Mouse (Mus musculus): ENCODE measurements around the gene Lrrc7. TPM values are rescaled to one million over a fixed set of nuclear protein-coding genes. Genes with fewer than 3 reads are reported as not detected.

The Lrrc7 gene
- polyA plus RNA-seq, 1 experiment from 2014 or later, result 0.08 TPM

DNA sequence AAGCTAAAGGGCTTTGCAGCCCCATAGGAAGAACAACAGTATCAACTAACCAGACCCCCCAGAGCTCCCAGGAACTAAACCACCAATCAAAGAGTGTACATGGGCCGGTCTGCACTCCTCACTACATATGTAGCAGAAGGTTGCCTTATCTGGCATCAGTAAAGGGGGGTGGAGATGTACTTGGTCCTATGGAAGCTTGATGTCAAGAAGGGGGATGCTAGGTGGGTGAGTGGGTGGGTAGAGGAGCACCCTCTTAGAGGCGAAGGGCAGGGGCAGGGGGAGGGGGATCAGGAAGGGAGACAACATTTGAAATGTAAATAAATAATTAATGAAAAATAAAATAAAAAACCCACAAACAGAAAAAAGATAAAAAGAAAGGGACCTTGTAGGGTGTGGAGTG lies 496.8 kb downstream of the Lrrc7 start:
- Histone ChIP-seq H3K4me2 (no peak overlapping the region), H3K36me3 (peaks cover 17% of the 10 kb centered on the region), H3K27ac (ENCODE audit: poor library complexity, severe bottlenecking) (no peak overlapping the region), H3K27me3 (replicated peaks) (no peaks in the 10 kb centered on the region), H3K9me3 (replicated peaks) (no peaks in the 10 kb centered on the region), H3K4me1 (replicated peaks) (peaks cover 8% of the 10 kb centered on the region), H3K9ac (no peak overlapping the region), H3K4me3 (no peak overlapping the region)
- WGBS, result 95% methylated on average over 2 of the region's 2 CpGs
- no peak for ATAC-seq (ENCODE audit: insufficient number of reproducible peaks, low FRiP score)

GRCm38 (mm10) chr3:158061811-158062523 lies 500.1 kb downstream of the Lrrc7 start:
- Histone ChIP-seq H3K4me2 (no peak overlapping the region), H3K9ac (no peak overlapping the region), H3K4me3 (no peak overlapping the region), H3K4me1 (replicated peaks) (no peaks in the 10 kb centered on the region), H3K27me3 (replicated peaks) (no peaks in the 10 kb centered on the region), H3K36me3 (peaks cover 42% of the 10 kb centered on the region), H3K9me3 (replicated peaks) (no peaks in the 10 kb centered on the region), H3K27ac (ENCODE audit: poor library complexity, severe bottlenecking) (no peak overlapping the region)
- WGBS, result 90% methylated on average over 5 of the region's 5 CpGs
- no peak for ATAC-seq (ENCODE audit: insufficient number of reproducible peaks, low FRiP score)

DNA sequence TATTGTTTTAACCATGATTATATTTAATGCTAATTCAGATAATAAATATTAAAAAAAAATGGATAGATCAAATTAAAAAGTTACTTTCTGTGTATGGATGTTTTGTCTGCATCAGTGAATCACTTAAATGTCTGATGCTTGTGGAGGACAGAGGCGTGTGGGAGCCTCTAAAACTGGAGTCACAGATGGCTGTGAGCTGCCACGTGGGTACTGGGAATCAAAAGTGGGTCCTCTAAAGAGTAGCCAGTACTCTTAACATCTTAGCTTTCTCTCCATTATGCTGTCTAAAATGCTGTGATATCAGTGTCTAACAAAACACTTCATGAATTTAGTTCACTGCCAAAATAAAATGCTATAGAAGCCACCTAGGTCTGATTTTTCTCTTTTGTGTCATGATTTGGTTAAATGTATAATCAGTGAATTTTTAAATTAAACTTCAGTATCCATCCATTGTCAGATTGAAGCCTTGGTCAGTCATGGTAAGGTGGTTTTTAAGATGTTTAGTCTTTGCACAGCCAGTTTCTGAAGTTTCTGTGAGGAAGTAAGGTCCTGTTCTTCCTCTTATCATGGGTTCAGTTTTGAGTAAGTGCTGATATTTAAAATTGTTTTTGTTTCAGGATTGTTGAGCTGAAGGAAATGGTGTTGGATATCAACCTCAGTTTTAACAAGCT lies 501.3 kb downstream of the Lrrc7 start:
- H3K4me2 ChIP-seq, result no peak overlapping the region
- H3K36me3 ChIP-seq, result peaks cover 52% of the 10 kb centered on the region
- H3K9ac ChIP-seq, result no peak overlapping the region
- H3K27me3 ChIP-seq (replicated peaks), result no peaks in the 10 kb centered on the region
- H3K4me1 ChIP-seq (replicated peaks), result no peaks in the 10 kb centered on the region
- no peaks in the 10 kb centered on the region for H3K9me3 ChIP-seq (replicated peaks)
- no peak overlapping the region for H3K27ac ChIP-seq (ENCODE audit: poor library complexity, severe bottlenecking)
- ATAC-seq (ENCODE audit: insufficient number of reproducible peaks, low FRiP score), result no peak
- WGBS, result 90% methylated on average over 2 of the region's 2 CpGs
- H3K4me3 ChIP-seq, result no peak overlapping the region

GRCm38 (mm10) chr3:158049508-158049907 lies 512.5 kb downstream of the Lrrc7 start:
- H3K36me3 ChIP-seq, result peaks cover 19% of the 10 kb centered on the region; the same call in 1 of the 2 replicates
- H3K9ac ChIP-seq, result no peak overlapping the region
- 94% methylated on average over 2 of the region's 2 CpGs for WGBS
- H3K27ac ChIP-seq (ENCODE audit: poor library complexity, severe bottlenecking), result no peak overlapping the region
- ATAC-seq (ENCODE audit: insufficient number of reproducible peaks, low FRiP score), result no peak
- no peaks in the 10 kb centered on the region for H3K4me1 ChIP-seq (replicated peaks)
- H3K27me3 ChIP-seq (replicated peaks), result no peaks in the 10 kb centered on the region
- no peak overlapping the region for H3K4me2 ChIP-seq
- no peak overlapping the region for H3K4me3 ChIP-seq
- H3K9me3 ChIP-seq (replicated peaks), result no peaks in the 10 kb centered on the region

- no peaks in the 10 kb centered on the region for H3K36me3 ChIP-seq
- 89% methylated on average over 2 of the region's 2 CpGs for WGBS
- H3K9ac ChIP-seq, result no peak overlapping the region
- no peaks in the 10 kb centered on the region for H3K9me3 ChIP-seq (replicated peaks)
- H3K4me1 ChIP-seq (replicated peaks), result peaks cover 3% of the 10 kb centered on the region; the same call in 1 of the 2 replicates
- no peak overlapping the region for H3K4me3 ChIP-seq
- no peak for ATAC-seq (ENCODE audit: insufficient number of reproducible peaks, low FRiP score)
- H3K27ac ChIP-seq (ENCODE audit: poor library complexity, severe bottlenecking), result no peak overlapping the region
- H3K4me2 ChIP-seq, result no peak overlapping the region
- H3K27me3 ChIP-seq (replicated peaks), result no peaks in the 10 kb centered on the region
Measured at GRCm38 (mm10) chr3:158040755-158041154, 521.3 kb downstream of the Lrrc7 start.

GRCm38 (mm10) chr3:158038106-158038505 lies 523.9 kb downstream of the Lrrc7 start:
- Histone ChIP-seq H3K27ac (ENCODE audit: poor library complexity, severe bottlenecking) (no peak overlapping the region), H3K9me3 (replicated peaks) (no peaks in the 10 kb centered on the region), H3K4me1 (replicated peaks) (peaks cover 14% of the 10 kb centered on the region; the same call in 1 of the 2 replicates), H3K36me3 (no peaks in the 10 kb centered on the region), H3K4me2 (no peak overlapping the region), H3K4me3 (no peak overlapping the region), H3K9ac (no peak overlapping the region), H3K27me3 (replicated peaks) (no peaks in the 10 kb centered on the region)
- no peak for ATAC-seq (ENCODE audit: insufficient number of reproducible peaks, low FRiP score)
- WGBS, result 80% methylated on average over 3 of the region's 3 CpGs

DNA sequence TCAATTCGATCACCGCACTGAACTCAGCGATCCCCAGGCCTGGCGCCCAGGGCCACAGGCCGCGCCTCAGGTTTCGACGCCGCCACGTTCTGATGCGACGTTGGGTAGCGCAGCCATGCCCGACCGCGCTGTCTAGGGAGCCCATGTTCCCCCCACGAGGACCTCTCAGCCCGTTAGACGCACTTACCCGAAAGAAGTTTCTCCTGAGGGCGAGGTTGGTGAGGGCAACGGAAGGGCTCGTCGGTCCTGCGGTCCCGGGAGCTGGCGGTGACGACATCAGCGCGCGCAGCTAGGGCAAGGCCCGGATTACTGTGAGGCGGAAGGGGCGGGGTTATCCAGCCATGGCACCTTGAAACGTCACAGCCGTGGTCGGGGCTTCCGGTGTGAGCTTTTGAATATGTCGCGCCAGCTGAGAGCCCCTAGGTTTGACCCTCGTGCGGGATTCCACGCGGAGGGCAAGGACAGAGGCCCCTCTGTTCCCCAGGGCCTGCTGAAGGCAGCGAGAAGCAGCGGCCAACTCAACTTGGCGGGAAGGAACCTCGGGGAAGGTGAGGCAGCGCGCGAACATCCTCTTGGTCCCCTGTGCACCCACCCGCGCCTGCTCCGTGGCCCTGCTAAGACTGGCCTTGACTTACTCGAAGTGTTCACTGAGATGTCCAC lies 525.6 kb downstream of the Lrrc7 start, which contains the start of the genes Srsf11 and Lrrc40:
Srsf11 (minus strand) TSS at position 311 of the 660 bp plus-strand sequence.
Lrrc40 (plus strand) TSS at position 334 of the 660 bp plus-strand sequence.
- peak within 1 kb of the TSS; percentile 81 for H3K4me2 ChIP-seq
- no peaks in the 10 kb centered on the region for H3K36me3 ChIP-seq
- H3K27ac ChIP-seq (ENCODE audit: poor library complexity, severe bottlenecking), result peak within 1 kb of the TSS; percentile 86
- no peaks in the 10 kb centered on the region for H3K9me3 ChIP-seq (replicated peaks)
- H3K27me3 ChIP-seq (replicated peaks), result no peaks in the 10 kb centered on the region
- peak within 1 kb of the TSS; percentile 69 for H3K4me3 ChIP-seq
- H3K9ac ChIP-seq, result peak within 1 kb of the TSS; percentile 98
- peaks cover 21% of the 10 kb centered on the region for H3K4me1 ChIP-seq (replicated peaks)
- under 1% methylated on average over 55 of the region's 55 CpGs for WGBS
- ATAC-seq (ENCODE audit: insufficient number of reproducible peaks, low FRiP score), result peak; percentile 96

GRCm38 (mm10) chr3:158035866-158036265 lies 526.2 kb downstream of the Lrrc7 start:
- H3K4me1 ChIP-seq (replicated peaks), result peaks cover 21% of the 10 kb centered on the region
- H3K4me2 ChIP-seq, result peak overlapping the region; percentile 81
- H3K36me3 ChIP-seq, result no peaks in the 10 kb centered on the region
- no peaks in the 10 kb centered on the region for H3K9me3 ChIP-seq (replicated peaks)
- WGBS, result 1% methylated on average over 11 of the region's 11 CpGs
- peak overlapping the region; percentile 98 for H3K9ac ChIP-seq
- H3K27ac ChIP-seq (ENCODE audit: poor library complexity, severe bottlenecking), result peak overlapping the region; percentile 86
- no peak for ATAC-seq (ENCODE audit: insufficient number of reproducible peaks, low FRiP score)
- peak overlapping the region; percentile 69 for H3K4me3 ChIP-seq
- H3K27me3 ChIP-seq (replicated peaks), result no peaks in the 10 kb centered on the region

All from heart, embryonic 12.5 days (tissue).